Mouse (Mus musculus): Measurements from ENCODE around the gene Cyp4f37. TPM values are rescaled to one million over a fixed set of nuclear protein-coding genes. Genes with fewer than 3 reads are reported as not detected.

Cyp4f37 gene
- polyA plus RNA-seq, 1 experiment, result not detected

DNA sequence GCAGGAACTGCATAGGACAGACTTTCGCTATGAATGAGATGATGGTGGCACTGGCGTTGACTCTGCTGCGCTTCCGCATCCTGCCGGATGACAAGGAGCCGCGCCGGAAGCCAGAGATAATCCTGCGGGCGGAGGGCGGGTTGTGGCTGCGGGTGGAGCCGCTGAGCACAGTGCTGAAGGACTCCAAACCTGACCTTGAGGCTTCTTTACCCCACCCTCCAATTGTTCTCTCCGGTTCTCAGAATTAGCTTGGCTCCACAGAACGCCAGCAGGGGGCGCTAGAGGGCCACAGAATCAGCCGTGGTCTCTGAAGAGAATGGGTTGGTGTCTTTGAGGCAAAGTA, 13.8 kb downstream of the Cyp4f37 start:
- TF ChIP-seq POLR2A (IDR thresholded peaks at IDR 0.05; ENCODE audit: insufficient read depth, low read length), result no peak
- TF ChIP-seq EP300 (IDR thresholded peaks at IDR 0.05; ENCODE audit: insufficient read depth, low read depth, low read length), result no peak
- TF ChIP-seq CTCF (IDR thresholded peaks at IDR 0.05; ENCODE audit: low read depth, low read length), result peak; percentile 94
- Histone ChIP-seq H3K27ac (ENCODE audit: insufficient read depth, low read length) (no peak overlapping the region), H3K9ac (ENCODE audit: low read depth, poor library complexity, severe bottlenecking) (no peak overlapping the region; the same call in 1 of the 2 replicates)

GRCm38 (mm10) chr17:32636341-32636740, 15.2 kb downstream of the Cyp4f37 start:
- TF ChIP-seq EP300 (IDR thresholded peaks at IDR 0.05; ENCODE audit: insufficient read depth, low read depth, low read length), result no peak
- no peak for TF ChIP-seq POLR2A (IDR thresholded peaks at IDR 0.05; ENCODE audit: insufficient read depth, low read length)
- no peak for TF ChIP-seq CTCF (IDR thresholded peaks at IDR 0.05; ENCODE audit: low read depth, low read length)
- Histone ChIP-seq H3K27me3 (ENCODE audit: control insufficient read depth, insufficient read depth, low read length, poor library complexity, severe bottlenecking) (no peaks in the 10 kb centered on the region), H3K4me3 (ENCODE audit: low read depth, low read length) (no peak overlapping the region)

More for the DNA sequence above, 13.8 kb downstream of the Cyp4f37 start:
- no peaks in the 10 kb centered on the region for H3K4me1 ChIP-seq (ENCODE audit: control insufficient read depth, insufficient read depth, low read length)
- peak overlapping the region; percentile 66 for H3K4me3 ChIP-seq (ENCODE audit: low read depth, low read length)
- H3K36me3 ChIP-seq (ENCODE audit: control insufficient read depth, insufficient read depth, low read length, poor library complexity, severe bottlenecking), result no peaks in the 10 kb centered on the region
- H3K9me3 ChIP-seq (replicated peaks; ENCODE audit: control insufficient read depth, insufficient read depth, low read length, poor library complexity, severe bottlenecking), result no peaks in the 10 kb centered on the region
- H3K27me3 ChIP-seq (ENCODE audit: control insufficient read depth, insufficient read depth, low read length, poor library complexity, severe bottlenecking), result no peaks in the 10 kb centered on the region

GRCm38 (mm10) chr17:32637151-32637550, 16.0 kb downstream of the Cyp4f37 start:
- Histone ChIP-seq H3K4me3 (ENCODE audit: low read depth, low read length) (no peak overlapping the region), H3K27ac (ENCODE audit: insufficient read depth, low read length) (no peak overlapping the region), H3K4me1 (ENCODE audit: control insufficient read depth, insufficient read depth, low read length) (no peaks in the 10 kb centered on the region), H3K9ac (ENCODE audit: low read depth, poor library complexity, severe bottlenecking) (no peak overlapping the region), H3K9me3 (replicated peaks; ENCODE audit: control insufficient read depth, insufficient read depth, low read length, poor library complexity, severe bottlenecking) (no peaks in the 10 kb centered on the region), H3K27me3 (ENCODE audit: control insufficient read depth, insufficient read depth, low read length, poor library complexity, severe bottlenecking) (no peaks in the 10 kb centered on the region), H3K36me3 (ENCODE audit: control insufficient read depth, insufficient read depth, low read length, poor library complexity, severe bottlenecking) (no peaks in the 10 kb centered on the region)
- TF ChIP-seq POLR2A (IDR thresholded peaks at IDR 0.05; ENCODE audit: insufficient read depth, low read length) (no peak), EP300 (IDR thresholded peaks at IDR 0.05; ENCODE audit: insufficient read depth, low read depth, low read length) (no peak), CTCF (IDR thresholded peaks at IDR 0.05; ENCODE audit: low read depth, low read length) (no peak)

More at GRCm38 (mm10) chr17:32636341-32636740, 15.2 kb downstream of the Cyp4f37 start:
- no peaks in the 10 kb centered on the region for H3K9me3 ChIP-seq (replicated peaks; ENCODE audit: control insufficient read depth, insufficient read depth, low read length, poor library complexity, severe bottlenecking)
- no peak overlapping the region for H3K9ac ChIP-seq (ENCODE audit: low read depth, poor library complexity, severe bottlenecking)
- no peak overlapping the region for H3K27ac ChIP-seq (ENCODE audit: insufficient read depth, low read length)
- no peaks in the 10 kb centered on the region for H3K36me3 ChIP-seq (ENCODE audit: control insufficient read depth, insufficient read depth, low read length, poor library complexity, severe bottlenecking)
- no peaks in the 10 kb centered on the region for H3K4me1 ChIP-seq (ENCODE audit: control insufficient read depth, insufficient read depth, low read length)

GRCm38 (mm10) chr17:32646631-32647030, 25.5 kb downstream of the Cyp4f37 start:
- no peaks in the 10 kb centered on the region for H3K4me1 ChIP-seq (ENCODE audit: control insufficient read depth, insufficient read depth, low read length)
- H3K27me3 ChIP-seq (ENCODE audit: control insufficient read depth, insufficient read depth, low read length, poor library complexity, severe bottlenecking), result no peaks in the 10 kb centered on the region
- H3K4me3 ChIP-seq (ENCODE audit: low read depth, low read length), result no peak overlapping the region

GRCm38 (mm10) chr17:32653860-32654259, 32.8 kb downstream of the Cyp4f37 start:
- Histone ChIP-seq H3K27me3 (ENCODE audit: control insufficient read depth, insufficient read depth, low read length, poor library complexity, severe bottlenecking) (no peaks in the 10 kb centered on the region; the same call in 1 of the 2 replicates), H3K27ac (ENCODE audit: insufficient read depth, low read length) (no peak overlapping the region), H3K9me3 (replicated peaks; ENCODE audit: control insufficient read depth, insufficient read depth, low read length, poor library complexity, severe bottlenecking) (no peaks in the 10 kb centered on the region), H3K4me1 (ENCODE audit: control insufficient read depth, insufficient read depth, low read length) (no peaks in the 10 kb centered on the region), H3K9ac (ENCODE audit: low read depth, poor library complexity, severe bottlenecking) (no peak overlapping the region), H3K36me3 (ENCODE audit: control insufficient read depth, insufficient read depth, low read length, poor library complexity, severe bottlenecking) (no peaks in the 10 kb centered on the region), H3K4me3 (ENCODE audit: low read depth, low read length) (no peak overlapping the region)
- TF ChIP-seq POLR2A (IDR thresholded peaks at IDR 0.05; ENCODE audit: insufficient read depth, low read length) (no peak), CTCF (IDR thresholded peaks at IDR 0.05; ENCODE audit: low read depth, low read length) (no peak)

More at GRCm38 (mm10) chr17:32646631-32647030, 25.5 kb downstream of the Cyp4f37 start:
- Histone ChIP-seq H3K9me3 (replicated peaks; ENCODE audit: control insufficient read depth, insufficient read depth, low read length, poor library complexity, severe bottlenecking) (no peaks in the 10 kb centered on the region), H3K27ac (ENCODE audit: insufficient read depth, low read length) (no peak overlapping the region), H3K9ac (ENCODE audit: low read depth, poor library complexity, severe bottlenecking) (no peak overlapping the region), H3K36me3 (ENCODE audit: control insufficient read depth, insufficient read depth, low read length, poor library complexity, severe bottlenecking) (no peaks in the 10 kb centered on the region)
- no peak for TF ChIP-seq EP300 (IDR thresholded peaks at IDR 0.05; ENCODE audit: insufficient read depth, low read depth, low read length)
- no peak for TF ChIP-seq CTCF (IDR thresholded peaks at IDR 0.05; ENCODE audit: low read depth, low read length)
- no peak for TF ChIP-seq POLR2A (IDR thresholded peaks at IDR 0.05; ENCODE audit: insufficient read depth, low read length)

GRCm38 (mm10) chr17:32657041-32657440, 35.9 kb downstream of the Cyp4f37 start:
- no peaks in the 10 kb centered on the region for H3K9me3 ChIP-seq (replicated peaks; ENCODE audit: control insufficient read depth, insufficient read depth, low read length, poor library complexity, severe bottlenecking)
- no peaks in the 10 kb centered on the region; the same call in 1 of the 2 replicates for H3K27me3 ChIP-seq (ENCODE audit: control insufficient read depth, insufficient read depth, low read length, poor library complexity, severe bottlenecking)
- no peak for TF ChIP-seq CTCF (IDR thresholded peaks at IDR 0.05; ENCODE audit: low read depth, low read length)
- TF ChIP-seq POLR2A (IDR thresholded peaks at IDR 0.05; ENCODE audit: insufficient read depth, low read length), result no peak
- H3K36me3 ChIP-seq (ENCODE audit: control insufficient read depth, insufficient read depth, low read length, poor library complexity, severe bottlenecking), result no peaks in the 10 kb centered on the region
- H3K27ac ChIP-seq (ENCODE audit: insufficient read depth, low read length), result no peak overlapping the region
- H3K9ac ChIP-seq (ENCODE audit: low read depth, poor library complexity, severe bottlenecking), result no peak overlapping the region
- no peak overlapping the region for H3K4me3 ChIP-seq (ENCODE audit: low read depth, low read length)
- H3K4me1 ChIP-seq (ENCODE audit: control insufficient read depth, insufficient read depth, low read length), result no peaks in the 10 kb centered on the region
